Mouse (Mus musculus): ENCODE measurements around the gene Tpk1.

DNA sequence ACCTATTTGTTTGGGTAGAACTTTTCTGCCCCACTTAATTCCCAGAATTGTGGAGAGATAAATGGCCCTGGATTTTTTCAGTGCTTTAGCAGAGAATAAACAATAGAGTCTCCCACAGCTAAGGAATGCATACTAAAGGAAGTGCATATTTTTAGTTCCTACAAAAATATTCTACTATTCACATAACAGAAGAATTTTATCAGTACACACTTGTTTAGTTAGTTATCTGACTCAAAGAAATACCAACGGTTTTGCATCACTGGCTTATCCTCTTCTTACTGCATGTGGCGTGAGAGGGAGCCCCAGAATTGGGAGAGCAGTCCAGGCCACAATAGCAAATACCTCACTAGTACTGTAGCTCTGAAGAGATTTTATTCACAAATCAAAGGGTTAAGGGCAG is 141.1 kb downstream of the Tpk1 start:
- TF ChIP-seq CTCF (IDR thresholded peaks at IDR 0.05 in 2 of 3, conservative IDR thresholded peaks at IDR 0.05 in 1 of 3; ENCODE audit: control insufficient read depth in 1 of 3, insufficient read depth in 1 of 3, low read depth in 2 of 3, low read length in 3 of 3, poor library complexity in 1 of 3, severe bottlenecking in 1 of 3) (no peak), HCFC1 (IDR thresholded peaks at IDR 0.05; ENCODE audit: low read depth, low read length) (no peak), POLR2AphosphoS2 (IDR thresholded peaks at IDR 0.05; ENCODE audit: low read length) (no peak), MXI1 (IDR thresholded peaks at IDR 0.05; ENCODE audit: low read depth, low read length) (no peak), NELFE (IDR thresholded peaks at IDR 0.05; ENCODE audit: low read depth, low read length) (no peak), SMC3 (IDR thresholded peaks at IDR 0.05; ENCODE audit: low read depth, low read length) (no peak), POLR2A (IDR thresholded peaks at IDR 0.05; ENCODE audit: control insufficient read depth in 1 of 2, insufficient read depth in 1 of 2, low read depth in 1 of 2, low read length in 2 of 2, poor library complexity in 1 of 2) (no peak), CHD1 (IDR thresholded peaks at IDR 0.05; ENCODE audit: low read depth, low read length) (no peak), MAZ (IDR thresholded peaks at IDR 0.05; ENCODE audit: low read depth, low read length) (no peak), CHD2 (IDR thresholded peaks at IDR 0.05; ENCODE audit: low read length) (no peak)
